Mouse (Mus musculus) ES-E14 (cell line): ENCODE results near the gene Ankrd24. TPM values are rescaled to one million over a fixed set of nuclear protein-coding genes. Genes with fewer than 3 reads are reported as not detected.
A peak's percentile ranks its signal among the peaks of the same experiment; 100 is the strongest.

Source experiments
- DNase-seq: peaks from one replicate; pipeline ENCODE4 v3.0.0-alpha.2; 2013; ENCODE audit warnings: low read depth, low spot score
- H3K27ac ChIP-seq: 2 replicates; pipeline ENCODE4 v1.5.1; 2012; ENCODE audit warnings: low read depth, mild to moderate bottlenecking, low read length, moderate library complexity, mixed read lengths; ENCODE audit not compliant: poor library complexity, insufficient read depth, severe bottlenecking
- H3K36me3 ChIP-seq: 2 replicates; pipeline ENCODE4 v1.6.1; 2012; ENCODE audit warnings: mild to moderate bottlenecking, low read length, moderate library complexity, mixed read lengths; ENCODE audit not compliant: control insufficient read depth, poor library complexity, insufficient read depth, severe bottlenecking
- H3K4me1 ChIP-seq, 2 experiments: fragments of 150-350 bp in 1 of 2; sonication (generic) in 1 of 2; 2 replicates each; pipeline ENCODE4 v1.6.1; 2012; ENCODE audit warnings: low read length in 2 of 2, mild to moderate bottlenecking in 1 of 2, mixed read lengths in 1 of 2; ENCODE audit not compliant: control insufficient read depth in 2 of 2, insufficient read depth in 2 of 2, poor library complexity in 1 of 2
- H3K4me3 ChIP-seq, 2 experiments: fragments of 150-350 bp in 1 of 2; sonication (generic) in 1 of 2; 2 replicates each; pipeline ENCODE4 v1.5.1; 2012; ENCODE audit warnings: low read length in 2 of 2, low read depth in 1 of 2, mild to moderate bottlenecking in 1 of 2, mixed read lengths in 1 of 2; ENCODE audit not compliant: insufficient read depth in 1 of 2, poor library complexity in 1 of 2, severe bottlenecking in 1 of 2
- H3K9ac ChIP-seq: 2 replicates; pipeline ENCODE4 v1.6.1; 2012; ENCODE audit warnings: low read depth, mild to moderate bottlenecking, low read length, mixed read lengths; ENCODE audit not compliant: poor library complexity, insufficient read depth, severe bottlenecking
- H3K9me3 ChIP-seq: fragments of 150-350 bp; sonication (generic); 2 replicates; pipeline ENCODE4 v1.6.1; 2012; ENCODE audit warnings: low read depth, mild to moderate bottlenecking, low read length; ENCODE audit not compliant: control insufficient read depth, insufficient read depth
- CHD2 ChIP-seq: IDR thresholded peaks from 2 replicates; pipeline ENCODE4 v1.6.1; 2014; ENCODE audit warnings: mild to moderate bottlenecking, low read depth, low read length, inconsistent platforms
- HCFC1 ChIP-seq: IDR thresholded peaks from 2 replicates; pipeline ENCODE4 v1.6.1; 2012; ENCODE audit warnings: low read length, inconsistent platforms, borderline replicate concordance; ENCODE audit not compliant: insufficient read depth
- MAFK ChIP-seq: IDR thresholded peaks from 2 replicates; pipeline ENCODE4 v1.6.1; 2014; ENCODE audit warnings: mild to moderate bottlenecking, low read depth, low read length, inconsistent platforms; ENCODE audit not compliant: insufficient read depth
- ZC3H11A ChIP-seq: IDR thresholded peaks from 2 replicates; pipeline ENCODE4 v1.6.1; 2012; ENCODE audit warnings: low read depth, mild to moderate bottlenecking, inconsistent platforms, low read length, borderline replicate concordance
- ZNF384 ChIP-seq: IDR thresholded peaks from 2 replicates; pipeline ENCODE4 v1.6.1; 2012; ENCODE audit warnings: low read depth, low read length, inconsistent platforms
- in situ Hi-C, 2 experiments: fragments of 600-800 bp; cut with MboI; formaldehyde crosslinking; loops; one replicate each; pipeline ENCODE4 v1.15.1; 2025; ENCODE audit warnings: low sequenced_read_pairs in 2 of 2, inconsistent platforms in 1 of 2; ENCODE audit not compliant: unreplicated experiment in 2 of 2
- total RNA-seq: library from RNA; depleted of rRNA; stranded (reverse); fragments of 300-350 nt; gene quantifications from 2 replicates; pipeline ENCODE4 v1.2.3, GENCODE M21; 2012

Gene Ankrd24
- total RNA-seq, 1 experiment: 14.4 TPM

GRCm38 (mm10) chr10:81641566-81641965 is 13.2 kb downstream of the Ankrd24 start:
- peaks cover 0 to 16% of the 10 kb centered on the region in 2 experiments; a peak in 1 of 4 replicates for H3K4me1 ChIP-seq
- H3K36me3 ChIP-seq: no peaks in the 10 kb centered on the region
- in situ Hi-C loops: no loop called here
- TF ChIP-seq MAFK (no peak), ZC3H11A (no peak), ZNF384 (no peak), HCFC1 (no peak), CHD2 (no peak)
- no peaks in the 10 kb centered on the region for H3K9me3 ChIP-seq
- no peak overlapping the region for H3K27ac ChIP-seq
- H3K4me3 ChIP-seq: no peak overlapping the region
- no peak overlapping the region for H3K9ac ChIP-seq
- no peak for DNase-seq

GRCm38 (mm10) chr10:81641978-81642647 is 13.8 kb downstream of the Ankrd24 start:
- TF ChIP-seq CHD2 (no peak), ZC3H11A (no peak), MAFK (no peak), ZNF384 (no peak), HCFC1 (no peak)
- H3K4me1 ChIP-seq: peaks cover 0 to 14% of the 10 kb centered on the region in 2 experiments; a peak in 1 of 4 replicates
- no peaks in the 10 kb centered on the region for H3K36me3 ChIP-seq
- in situ Hi-C loops: no loop called here
- H3K27ac ChIP-seq: no peak overlapping the region
- no peaks in the 10 kb centered on the region for H3K9me3 ChIP-seq
- DNase-seq: no peak
- no peak overlapping the region; a peak in 1 of 4 replicates for H3K4me3 ChIP-seq
- H3K9ac ChIP-seq: no peak overlapping the region

GRCm38 (mm10) chr10:81642648-81643448 is 14.5 kb downstream of the Ankrd24 start:
- Histone ChIP-seq H3K9me3 (no peaks in the 10 kb centered on the region), H3K4me3 (peak overlapping the region; percentile 60 to 76), H3K4me1 (peaks cover 0 to 14% of the 10 kb centered on the region in 2 experiments; a peak in 1 of 4 replicates), H3K9ac (peak overlapping the region; percentile 87), H3K27ac (peak overlapping the region; percentile 18; the same call in 1 of the 2 replicates), H3K36me3 (no peaks in the 10 kb centered on the region)
- no peak for DNase-seq
- in situ Hi-C loops: no loop called here
- TF ChIP-seq HCFC1: no peak
- TF ChIP-seq CHD2: no peak
- no peak for TF ChIP-seq ZC3H11A
- no peak for TF ChIP-seq MAFK
- no peak for TF ChIP-seq ZNF384

GRCm38 (mm10) chr10:81643449-81644055 is 15.2 kb downstream of the Ankrd24 start:
- Histone ChIP-seq H3K36me3 (no peaks in the 10 kb centered on the region), H3K9ac (peak overlapping the region; percentile 87), H3K27ac (peak overlapping the region; percentile 18), H3K4me3 (peak overlapping the region; percentile 60 to 76), H3K4me1 (peaks cover 0 to 14% of the 10 kb centered on the region in 2 experiments; a peak in 1 of 4 replicates), H3K9me3 (no peaks in the 10 kb centered on the region)
- in situ Hi-C loops: no loop called here
- TF ChIP-seq MAFK (no peak), CHD2 (no peak)
- DNase-seq: peak; percentile 86
